Mouse (Mus musculus) ES-Bruce4 (cell line): Measurements from ENCODE around the gene Myod1.

Source experiments
- EP300 ChIP-seq: IDR thresholded peaks from 2 replicates; pipeline ENCODE4 v1.6.1; 2011; ENCODE audit warnings: low read depth, low read length; ENCODE audit not compliant: insufficient read depth
- POLR2A ChIP-seq: IDR thresholded peaks from one replicate; pipeline ENCODE4 v1.8.1; 2011; ENCODE audit warnings: low read length; ENCODE audit not compliant: insufficient read depth

GRCm38 (mm10) chr7:46376172-46377007 is at the start of gene Myod1:
- TF ChIP-seq EP300 = no peak
- TF ChIP-seq POLR2A = no peak
